Mouse (Mus musculus) macrophage (primary cell): ENCODE measurements at regions not wholly inside any gene's neighbourhood (a gene's known extent, or its start where the extent isn't known, plus 50 kb on each side); places are given as distances from the start of the nearest gene placed in this dataset.

Experiments used
- H3K27ac ChIP-seq: fragments of 350-480 bp; formaldehyde crosslinking; 2 replicates; pipeline ENCODE4 v1.9.0; 2021
- H3K36me3 ChIP-seq: fragments of 350-480 bp; formaldehyde crosslinking; 2 replicates; pipeline ENCODE4 v1.9.0; 2021; ENCODE audit errors: inconsistent target
- H3K4me3 ChIP-seq: fragments of 350-480 bp; formaldehyde crosslinking; 2 replicates; pipeline ENCODE4 v1.9.0; 2021; ENCODE audit errors: inconsistent target
- H3K79me2 ChIP-seq: fragments of 350-480 bp; formaldehyde crosslinking; 2 replicates; pipeline ENCODE4 v1.9.0; 2021; ENCODE audit errors: inconsistent target
- WGBS: methylation state at CpG from one replicate; pipeline ENCODE4 v1.1.7; 2026; ENCODE audit warnings: inconsistent platforms; ENCODE audit not compliant: missing documents; 5-methylcytosine and 5-hydroxymethylcytosine counted together

- H3K27ac ChIP-seq: no peak overlapping the region
- no peaks in the 10 kb centered on the region for H3K36me3 ChIP-seq
- no peaks in the 10 kb centered on the region for H3K79me2 ChIP-seq
- no peak overlapping the region for H3K4me3 ChIP-seq
- WGBS: 95% methylated on average over 2 of the region's 2 CpGs
Measured at GRCm38 (mm10) chr2:146646973-146647282, 134.8 kb upstream of the Ralgapa2 start.

DNA sequence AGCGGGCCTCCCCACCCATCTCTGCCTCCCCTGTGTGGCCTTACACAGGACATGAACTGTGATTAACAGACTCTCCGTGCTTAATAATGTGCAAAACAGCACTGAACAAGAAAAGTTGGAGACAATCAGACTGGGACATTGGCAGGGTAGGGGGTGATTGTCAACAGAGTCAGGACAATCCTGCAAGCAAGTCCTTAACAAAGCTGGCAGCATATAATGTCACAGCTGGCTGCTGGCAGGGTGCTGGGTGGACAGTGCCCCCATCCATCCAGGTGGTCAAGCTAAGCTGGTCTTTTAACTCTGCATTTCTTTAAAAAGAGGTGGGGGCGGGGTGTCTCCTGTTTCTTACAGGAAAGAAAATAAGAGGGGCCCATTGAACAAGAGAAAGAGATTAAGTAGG, 149.2 kb upstream of the Ralgapa2 start:
- no peaks in the 10 kb centered on the region for H3K36me3 ChIP-seq
- WGBS: 80% methylated on average over 3 of the region's 3 CpGs
- H3K4me3 ChIP-seq: no peak overlapping the region
- H3K79me2 ChIP-seq: no peaks in the 10 kb centered on the region
- no peak overlapping the region for H3K27ac ChIP-seq

- H3K4me3 ChIP-seq: no peak overlapping the region
- H3K36me3 ChIP-seq: no peaks in the 10 kb centered on the region
- no peak overlapping the region for H3K27ac ChIP-seq
- WGBS: 100% methylated on average over 1 of the region's 2 CpGs
- no peaks in the 10 kb centered on the region for H3K79me2 ChIP-seq
Measured at GRCm38 (mm10) chr2:146672761-146673160, 160.6 kb upstream of the Ralgapa2 start.

DNA sequence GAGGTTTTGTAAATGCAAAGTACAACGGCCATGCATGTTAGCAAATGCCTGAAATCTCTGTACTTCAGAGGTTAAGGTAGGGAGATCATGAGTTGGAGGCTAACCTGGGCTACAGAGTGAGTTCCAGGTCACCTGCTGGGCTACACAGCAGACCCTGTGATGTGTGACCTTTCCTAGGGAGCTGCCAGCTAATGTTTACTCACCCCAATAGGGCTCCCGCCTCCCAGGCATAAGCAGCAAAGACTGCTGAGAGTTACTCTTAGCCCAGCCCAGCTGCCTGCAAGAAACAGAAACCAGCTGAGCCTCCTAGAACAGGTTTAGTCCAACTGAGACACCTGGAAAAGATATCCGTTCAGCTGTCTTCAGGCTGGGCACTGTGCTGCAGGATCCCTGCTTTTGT, 169.8 kb upstream of the Ralgapa2 start:
- WGBS: 77% methylated on average over 3 of the region's 3 CpGs
- Histone ChIP-seq H3K79me2 (no peaks in the 10 kb centered on the region), H3K27ac (no peak overlapping the region), H3K4me3 (no peak overlapping the region), H3K36me3 (no peaks in the 10 kb centered on the region)

DNA sequence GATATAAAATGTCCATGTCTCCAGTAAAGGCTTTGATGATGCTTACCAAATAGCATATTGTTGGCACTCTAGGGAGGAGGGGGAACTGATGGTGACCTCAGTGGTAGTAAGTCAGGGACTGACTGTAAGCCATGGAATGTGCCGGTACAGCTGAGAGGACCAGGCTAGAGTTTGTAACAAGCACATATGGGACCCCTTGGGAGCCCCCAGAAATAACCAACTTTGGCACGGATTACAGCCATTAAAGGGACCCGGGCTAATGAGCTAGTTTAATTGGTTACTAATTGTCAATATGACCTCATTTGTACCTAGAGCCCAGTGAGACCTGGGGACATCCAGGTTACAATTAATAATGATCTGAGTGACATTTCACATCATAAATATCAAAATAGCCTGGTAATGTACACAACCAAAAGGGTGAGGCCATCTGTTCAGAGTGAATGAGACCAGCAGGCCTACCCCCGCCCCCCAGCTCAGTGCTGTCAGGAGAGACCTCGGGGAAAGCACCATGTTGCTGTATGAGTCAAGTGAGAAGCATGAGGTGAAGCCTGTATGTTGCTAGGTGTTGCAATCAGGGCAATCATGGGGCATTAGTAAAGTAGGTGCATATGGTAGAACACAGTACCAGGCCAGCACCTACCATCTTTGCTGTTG, 169.7 kb upstream of the Kiz start:
- Histone ChIP-seq H3K27ac (no peak overlapping the region), H3K36me3 (no peaks in the 10 kb centered on the region), H3K79me2 (no peaks in the 10 kb centered on the region), H3K4me3 (no peak overlapping the region)
- 83% methylated on average over 5 of the region's 5 CpGs for WGBS

- whole genome bisulfite sequencing: 78% methylated on average over 7 of the region's 7 CpGs
- Histone ChIP-seq H3K79me2 (no peaks in the 10 kb centered on the region), H3K4me3 (no peak overlapping the region), H3K36me3 (no peaks in the 10 kb centered on the region), H3K27ac (no peak overlapping the region)
Measured at GRCm38 (mm10) chr2:146688544-146688943, 167.1 kb upstream of the Kiz start.

DNA sequence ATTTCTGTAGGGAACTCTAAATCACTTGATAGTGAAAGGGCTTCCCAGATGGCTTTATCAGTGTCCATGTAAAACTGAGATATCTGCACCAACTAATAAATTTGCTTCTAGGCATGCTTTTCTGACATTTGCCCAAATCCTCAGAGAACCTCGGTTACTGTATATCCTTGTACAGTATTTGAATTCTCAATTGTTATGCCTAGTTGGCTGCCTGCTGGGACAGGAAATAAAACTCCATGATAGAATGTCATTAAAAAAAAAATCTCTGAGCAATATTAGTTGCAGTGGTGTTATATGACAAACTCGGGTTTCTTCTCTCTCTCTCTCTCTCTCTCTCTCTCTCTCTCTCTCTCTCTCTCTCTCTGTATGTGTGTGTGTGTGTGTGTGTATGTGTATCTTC, 162.2 kb upstream of the Kiz start:
- Histone ChIP-seq H3K27ac (no peak overlapping the region), H3K4me3 (no peak overlapping the region), H3K79me2 (no peaks in the 10 kb centered on the region), H3K36me3 (no peaks in the 10 kb centered on the region)
- WGBS: 43% methylated on average over 1 of the region's 2 CpGs

GRCm38 (mm10) chr2:146694041-146694440, 161.6 kb upstream of the Kiz start:
- no peaks in the 10 kb centered on the region for H3K36me3 ChIP-seq
- no peak overlapping the region for H3K4me3 ChIP-seq
- H3K79me2 ChIP-seq: no peaks in the 10 kb centered on the region
- H3K27ac ChIP-seq: no peak overlapping the region
- 80% methylated on average over 5 of the region's 5 CpGs for WGBS

DNA sequence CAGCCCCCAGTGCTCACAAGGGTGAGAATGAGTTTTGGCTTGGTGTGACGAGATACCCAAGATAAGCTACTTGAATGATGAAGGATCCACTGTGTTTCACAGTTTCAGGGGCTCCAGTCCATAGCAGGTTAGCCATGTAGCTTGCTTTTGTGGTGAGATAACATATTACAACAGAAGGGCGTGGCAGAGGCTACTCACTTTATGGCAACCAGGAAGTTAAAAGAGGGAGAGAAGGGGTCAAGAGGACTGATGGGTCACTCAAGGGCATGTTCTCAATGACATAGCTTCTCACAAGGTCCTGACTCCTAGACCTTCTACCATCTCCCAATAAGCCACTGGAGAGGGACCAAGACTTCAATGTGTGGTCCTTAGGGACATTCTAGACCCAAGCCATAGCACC, 159.4 kb upstream of the Kiz start:
- Histone ChIP-seq H3K36me3 (no peaks in the 10 kb centered on the region), H3K79me2 (no peaks in the 10 kb centered on the region), H3K4me3 (no peak overlapping the region), H3K27ac (no peak overlapping the region)
- 82% methylated on average over 2 of the region's 2 CpGs for WGBS

DNA sequence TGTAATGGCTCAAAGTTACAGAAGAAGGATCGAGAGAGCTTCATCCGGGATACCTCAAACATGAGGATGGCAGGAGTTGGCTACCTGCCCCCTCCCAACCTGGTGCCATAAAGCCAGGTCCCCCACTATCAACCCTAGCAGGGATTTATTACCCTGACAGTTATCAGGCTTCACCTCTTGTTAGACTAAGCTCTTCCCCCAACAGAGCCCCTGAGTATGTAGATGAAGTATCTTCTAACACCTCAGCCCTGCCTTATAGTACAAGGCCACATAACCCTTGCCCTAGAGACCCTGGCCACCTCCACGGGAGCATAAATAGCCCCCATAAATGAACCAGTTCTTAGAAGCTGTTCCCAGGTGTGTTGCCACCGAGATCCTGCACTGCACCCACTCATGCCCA, 158.9 kb upstream of the Kiz start:
- Histone ChIP-seq H3K4me3 (no peak overlapping the region), H3K36me3 (no peaks in the 10 kb centered on the region), H3K79me2 (no peaks in the 10 kb centered on the region), H3K27ac (no peak overlapping the region)
- 76% methylated on average over 4 of the region's 4 CpGs for WGBS

- H3K4me3 ChIP-seq: no peak overlapping the region
- no peak overlapping the region for H3K27ac ChIP-seq
- H3K36me3 ChIP-seq: no peaks in the 10 kb centered on the region
- WGBS: 77% methylated on average over 8 of the region's 8 CpGs
- H3K79me2 ChIP-seq: no peaks in the 10 kb centered on the region
Measured at GRCm38 (mm10) chr2:146710676-146711075, 145.0 kb upstream of the Kiz start.

DNA sequence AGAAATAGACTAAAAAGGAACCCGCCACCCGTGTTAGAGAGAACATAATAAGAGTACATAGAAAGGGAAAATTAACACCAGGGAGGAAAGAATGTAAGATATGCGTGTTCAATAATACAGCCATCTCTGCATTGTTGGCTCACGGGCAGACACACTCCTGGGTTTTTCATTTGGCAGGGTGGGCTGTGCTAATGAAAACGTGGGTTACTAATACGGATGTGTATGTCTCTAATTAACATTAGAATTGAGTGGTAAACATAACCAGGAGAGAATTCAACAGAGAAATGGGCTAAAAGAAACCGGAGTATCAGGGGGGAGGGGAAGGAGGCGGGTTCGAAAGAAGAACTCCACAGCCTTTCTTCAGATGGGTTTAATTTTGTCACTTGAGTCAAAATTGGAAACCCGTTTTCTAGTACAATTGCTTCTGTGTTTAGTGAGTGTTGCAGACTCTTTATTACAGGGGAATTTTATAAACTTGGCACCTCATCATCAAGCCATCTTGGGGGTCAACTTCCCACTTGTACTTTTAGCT, 134.4 kb upstream of the Kiz start:
- Histone ChIP-seq H3K27ac (no peak overlapping the region), H3K36me3 (no peaks in the 10 kb centered on the region), H3K79me2 (no peaks in the 10 kb centered on the region), H3K4me3 (no peak overlapping the region)
- WGBS: 62% methylated on average over 8 of the region's 10 CpGs

DNA sequence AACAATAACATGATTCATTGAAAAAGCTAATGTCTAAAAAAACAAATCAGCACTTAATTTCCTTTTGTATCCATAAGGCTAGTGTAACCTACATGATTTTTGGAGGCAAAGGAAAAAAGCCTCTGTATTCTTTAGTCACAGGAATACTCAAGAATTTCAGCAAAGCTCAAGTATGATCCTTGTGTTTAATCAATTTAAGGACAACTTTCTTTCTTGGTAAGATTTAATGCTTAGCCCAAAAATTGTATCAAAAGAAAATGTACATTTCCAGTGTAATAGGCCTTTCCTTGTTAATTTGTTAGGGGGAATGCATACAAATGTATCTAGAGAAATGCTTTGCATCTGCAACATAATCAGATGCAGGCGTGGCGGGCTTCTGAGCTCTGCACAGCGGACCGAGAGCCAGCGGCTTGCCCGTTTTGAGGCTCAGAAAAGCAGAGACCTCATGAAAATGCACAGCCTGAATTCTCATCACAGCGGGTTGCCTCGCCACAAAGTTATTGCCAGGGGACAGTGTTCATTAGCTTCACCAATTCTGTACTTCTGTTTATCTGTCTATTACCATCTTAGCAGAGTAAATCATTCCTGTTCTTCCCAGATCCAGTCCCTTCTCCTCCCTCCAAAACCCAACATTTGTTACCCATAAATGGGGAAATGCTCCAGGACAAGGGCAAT, 133.2 kb upstream of the Kiz start:
- no peak overlapping the region for H3K4me3 ChIP-seq
- no peak overlapping the region for H3K27ac ChIP-seq
- WGBS: 78% methylated on average over 8 of the region's 8 CpGs
- no peaks in the 10 kb centered on the region for H3K36me3 ChIP-seq
- H3K79me2 ChIP-seq: no peaks in the 10 kb centered on the region

DNA sequence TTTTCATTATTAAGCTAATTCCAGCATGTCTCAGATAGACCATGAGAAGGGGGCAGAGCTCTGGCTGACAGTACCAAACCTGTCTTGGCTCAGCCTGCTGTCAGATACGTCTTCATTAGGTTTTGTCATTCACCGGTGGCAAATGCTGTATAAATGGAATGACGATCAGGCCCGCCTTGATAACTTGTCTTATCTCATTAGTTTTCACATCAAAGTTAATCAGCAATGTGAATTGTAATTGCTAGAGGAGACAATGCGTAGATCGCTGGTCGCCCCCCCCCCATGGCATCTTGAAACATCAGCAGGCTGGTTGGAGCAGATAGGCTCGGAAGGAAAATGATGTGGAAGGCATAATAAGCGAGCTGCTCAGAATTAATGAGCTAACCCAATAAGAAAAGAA, 132.5 kb upstream of the Kiz start:
- H3K27ac ChIP-seq: no peak overlapping the region
- H3K79me2 ChIP-seq: no peaks in the 10 kb centered on the region
- no peak overlapping the region for H3K4me3 ChIP-seq
- no peaks in the 10 kb centered on the region for H3K36me3 ChIP-seq
- 87% methylated on average over 9 of the region's 9 CpGs for WGBS

DNA sequence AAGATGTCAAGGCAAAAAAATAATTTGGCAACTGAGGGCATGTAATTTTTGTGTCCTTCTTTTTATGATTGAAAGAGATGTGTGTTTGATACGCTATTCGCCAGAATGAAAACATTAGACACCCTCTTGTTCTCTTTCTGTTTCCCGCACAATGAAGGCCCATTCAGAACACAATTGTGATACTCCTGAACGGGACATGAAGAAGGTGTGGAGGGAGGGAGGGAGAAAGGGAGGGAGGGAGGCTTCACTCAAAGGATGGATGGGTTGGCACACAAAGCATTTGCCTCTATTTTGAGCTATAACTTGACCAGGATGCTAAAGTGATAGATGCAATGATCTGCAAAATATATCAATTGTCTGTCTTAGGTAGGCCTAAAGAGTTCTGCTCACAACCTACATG, 132.0 kb upstream of the Kiz start:
- Histone ChIP-seq H3K36me3 (no peaks in the 10 kb centered on the region), H3K27ac (no peak overlapping the region), H3K4me3 (no peak overlapping the region), H3K79me2 (no peaks in the 10 kb centered on the region)
- WGBS: 89% methylated on average over 4 of the region's 4 CpGs
